Mouse (Mus musculus): ENCODE results near the gene Tapbpl.

Gene Tapbpl

GRCm38 (mm10) chr6:125231117-125232044 lies at the start of gene Tapbpl:
TSS of gene Tapbpl (minus strand) at chr6:125231860.
- in situ Hi-C loops (cut with MboI; ENCODE audit: unreplicated experiment in 2 of 2) = no loop called here

GRCm38 (mm10) chr6:125279729-125280128 lies 48.1 kb upstream of the Tapbpl start:
- in situ Hi-C loops (cut with MboI; ENCODE audit: unreplicated experiment in 2 of 2) = loop anchor here in 1 of 2 experiments (5.0 to 25.0 kb wide), 2 partner anchors 323 to 1283 kb away; no protein-coding TSS in a partner anchor

- in situ Hi-C loops (cut with MboI; ENCODE audit: unreplicated experiment in 2 of 2) = loop anchor here (5.0 to 25.0 kb wide), 6 partner anchors 58 to 1313 kb away; partner anchors contain the start of genes Vamp1 (in 2 of the 2), Lag3 (in 1 of the 2) and Ptms (in 1 of the 2)
These were observed 43.3 kb upstream of the Tapbpl start for GRCm38 (mm10) chr6:125274841-125275563.

DNA sequence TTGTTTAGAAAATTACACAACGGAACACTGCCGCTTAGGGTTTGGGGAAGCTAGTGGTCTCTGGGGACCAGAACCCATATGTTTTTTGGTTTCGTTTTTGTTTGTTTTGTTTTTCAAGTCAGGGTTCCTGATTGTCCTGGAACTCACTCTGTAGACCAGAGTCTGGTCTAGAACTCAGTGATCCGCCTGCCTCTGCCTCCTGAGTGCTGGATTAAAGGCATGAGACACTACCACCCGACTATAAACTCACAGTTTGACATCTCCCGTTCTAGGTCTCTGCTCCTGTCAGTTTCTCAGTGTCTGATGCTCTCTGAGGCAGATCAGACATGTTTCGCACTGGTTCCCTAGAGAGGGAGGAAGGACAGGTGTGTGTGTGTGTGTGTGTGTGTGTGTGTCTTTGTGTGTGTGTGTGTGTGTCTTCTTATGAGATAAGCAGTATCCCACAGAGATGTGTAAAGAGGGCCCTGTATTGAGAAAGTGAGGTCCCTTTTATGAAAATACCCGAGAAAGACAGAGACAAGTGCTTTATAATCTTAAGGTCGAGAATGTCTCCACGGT lies 40.6 kb upstream of the Tapbpl start:
- in situ Hi-C loops (cut with MboI; ENCODE audit: unreplicated experiment in 2 of 2) = loop anchor here (5.0 to 25.0 kb wide), 5 partner anchors 55 to 1310 kb away; partner anchors contain the start of genes Vamp1 (in 2 of the 2), Lag3 (in 1 of the 2) and Ptms (in 1 of the 2)

DNA sequence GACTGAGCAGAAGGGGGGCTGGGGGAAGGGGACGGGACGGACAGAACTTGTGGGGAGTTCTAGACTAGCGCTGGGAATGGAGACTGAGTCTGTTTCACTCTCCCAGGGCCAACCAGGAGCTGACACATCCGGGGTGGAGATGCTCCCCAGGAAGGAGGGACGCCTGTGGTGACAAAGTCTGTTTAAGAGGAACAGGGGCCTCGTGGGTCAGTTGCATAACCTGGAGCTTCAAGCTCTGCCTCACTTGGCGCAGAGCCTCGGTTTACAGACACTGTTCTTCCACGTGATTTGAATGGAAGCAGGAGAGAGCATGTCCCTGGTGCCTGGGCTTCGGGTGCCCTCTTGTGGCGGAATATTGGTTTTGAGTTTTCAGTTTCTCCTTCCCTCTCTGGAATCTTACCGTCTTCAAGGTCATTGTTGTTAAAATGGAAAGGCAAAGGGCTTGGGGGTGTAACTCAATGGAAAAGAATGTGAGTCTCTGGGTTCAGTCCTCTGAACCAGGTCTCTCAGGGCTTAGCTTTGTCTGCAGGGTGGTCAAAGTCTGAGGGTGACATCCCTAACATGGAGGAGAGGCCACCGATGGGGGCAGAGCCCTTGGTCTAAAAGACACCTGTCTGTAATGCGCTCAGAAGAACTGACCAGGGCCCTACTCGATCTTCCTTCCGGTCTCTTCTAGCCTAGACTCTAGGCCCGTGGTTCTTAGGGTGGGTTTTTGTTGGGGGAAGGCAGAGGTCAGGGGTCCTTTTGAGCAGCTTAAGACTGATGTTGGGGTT lies 40.0 kb upstream of the Tapbpl start:
- in situ Hi-C loops (cut with MboI; ENCODE audit: unreplicated experiment in 2 of 2) = loop anchor here (5.0 to 25.0 kb wide), 5 partner anchors 54 to 1309 kb away; partner anchors contain the start of genes Vamp1 (in 2 of the 2), Lag3 (in 1 of the 2) and Ptms (in 1 of the 2)

- in situ Hi-C loops (cut with MboI; ENCODE audit: unreplicated experiment in 2 of 2) = loop anchor here (25.0 kb wide), 2 partner anchors 356 to 1306 kb away; partner anchors contain the start of genes Lag3 (in 1 of the 2) and Ptms (in 1 of the 2)
These were observed 37.1 kb upstream of the Tapbpl start for GRCm38 (mm10) chr6:125268799-125269198.

GRCm38 (mm10) chr6:125267469-125267868 lies 35.8 kb upstream of the Tapbpl start:
- in situ Hi-C loops (cut with MboI; ENCODE audit: unreplicated experiment in 2 of 2) = loop anchor here (25.0 kb wide), 2 partner anchors 355 to 1305 kb away; partner anchors contain the start of genes Lag3 (in 1 of the 2) and Ptms (in 1 of the 2)

- in situ Hi-C loops (cut with MboI; ENCODE audit: unreplicated experiment in 2 of 2) = loop anchor here (25.0 kb wide), 2 partner anchors 354 to 1304 kb away; partner anchors contain the start of genes Lag3 (in 1 of the 2) and Ptms (in 1 of the 2)
These were observed 34.9 kb upstream of the Tapbpl start for GRCm38 (mm10) chr6:125266600-125266999.

DNA sequence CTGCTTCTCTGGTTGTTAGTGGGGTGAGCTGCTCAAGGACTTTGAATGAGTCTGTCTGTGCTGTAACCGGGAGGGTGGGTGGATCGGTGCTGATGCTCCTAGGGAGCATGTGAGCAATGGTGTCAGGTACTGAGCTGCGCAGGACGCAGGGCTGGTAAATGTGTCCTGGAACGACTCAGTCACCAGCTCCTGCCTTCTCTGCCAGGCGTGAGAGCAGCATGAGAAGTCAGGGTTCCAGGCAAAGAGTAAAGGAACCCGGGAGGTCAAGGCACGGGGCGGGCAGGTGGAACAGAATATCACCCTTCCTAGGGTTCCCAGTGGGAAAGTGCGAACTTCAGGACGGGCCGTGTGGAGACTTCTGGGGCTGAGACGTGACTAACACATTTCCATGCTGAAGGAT lies 34.4 kb upstream of the Tapbpl start:
- in situ Hi-C loops (cut with MboI; ENCODE audit: unreplicated experiment in 2 of 2) = loop anchor here (25.0 kb wide), 2 partner anchors 354 to 1304 kb away; partner anchors contain the start of genes Lag3 (in 1 of the 2) and Ptms (in 1 of the 2)

- in situ Hi-C loops (cut with MboI; ENCODE audit: unreplicated experiment in 2 of 2) = loop anchor here (25.0 kb wide), 2 partner anchors 353 to 1303 kb away; partner anchors contain the start of genes Lag3 (in 1 of the 2) and Ptms (in 1 of the 2)
These were observed 33.6 kb upstream of the Tapbpl start for GRCm38 (mm10) chr6:125265239-125265638.

DNA sequence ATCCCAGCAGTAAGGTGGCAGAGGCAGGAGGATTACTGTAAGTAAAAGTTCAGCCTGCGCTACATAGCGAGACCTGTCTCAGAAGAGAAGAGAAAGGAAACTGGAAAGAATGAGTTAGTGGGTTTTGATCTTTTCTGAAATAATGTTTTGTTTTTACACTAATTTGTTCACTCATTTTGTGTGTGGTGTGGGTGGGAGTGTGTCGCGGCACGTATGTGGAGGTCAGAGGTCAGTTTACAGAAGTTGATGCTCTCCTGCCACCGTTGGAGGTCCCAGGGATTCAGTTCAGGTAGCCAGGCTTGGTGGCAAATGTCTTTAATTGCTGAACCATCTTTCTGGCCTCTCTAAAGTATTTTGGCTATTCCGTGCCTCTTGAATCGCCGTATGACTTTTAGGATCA lies 32.6 kb upstream of the Tapbpl start:
- in situ Hi-C loops (cut with MboI; ENCODE audit: unreplicated experiment in 2 of 2) = loop anchor here (25.0 kb wide), 2 partner anchors 352 to 1302 kb away; partner anchors contain the start of genes Lag3 (in 1 of the 2) and Ptms (in 1 of the 2)

DNA sequence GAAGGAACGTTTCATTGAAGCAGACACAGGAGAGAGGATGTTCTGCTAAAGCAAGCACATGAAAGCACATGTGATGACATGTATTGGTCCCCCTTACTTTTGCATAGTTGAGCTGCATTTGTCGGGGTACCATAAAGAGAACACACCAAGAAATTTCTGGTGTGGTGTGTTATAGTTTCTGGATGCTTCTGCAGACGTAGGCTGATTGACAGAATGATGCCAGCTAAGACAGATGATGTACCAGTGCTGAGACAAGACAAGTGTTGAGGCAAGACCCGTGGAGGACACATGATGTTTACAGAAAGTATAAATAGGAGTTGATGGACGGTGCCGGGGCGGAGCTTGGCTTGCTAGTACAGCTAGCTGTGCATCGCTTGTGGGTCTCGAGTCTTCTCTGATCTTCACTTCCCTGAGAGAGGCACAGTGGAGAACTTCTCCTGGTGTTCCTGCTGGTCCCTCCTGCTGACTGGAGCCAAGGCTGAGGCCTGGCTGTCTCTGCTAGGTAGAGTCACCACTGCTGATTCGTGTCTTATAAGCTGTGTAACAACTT lies 28.4 kb upstream of the Tapbpl start:
- in situ Hi-C loops (cut with MboI; ENCODE audit: unreplicated experiment in 2 of 2) = loop anchor here (25.0 kb wide), 2 partner anchors 348 to 1298 kb away; partner anchors contain the start of genes Lag3 (in 1 of the 2) and Ptms (in 1 of the 2)

DNA sequence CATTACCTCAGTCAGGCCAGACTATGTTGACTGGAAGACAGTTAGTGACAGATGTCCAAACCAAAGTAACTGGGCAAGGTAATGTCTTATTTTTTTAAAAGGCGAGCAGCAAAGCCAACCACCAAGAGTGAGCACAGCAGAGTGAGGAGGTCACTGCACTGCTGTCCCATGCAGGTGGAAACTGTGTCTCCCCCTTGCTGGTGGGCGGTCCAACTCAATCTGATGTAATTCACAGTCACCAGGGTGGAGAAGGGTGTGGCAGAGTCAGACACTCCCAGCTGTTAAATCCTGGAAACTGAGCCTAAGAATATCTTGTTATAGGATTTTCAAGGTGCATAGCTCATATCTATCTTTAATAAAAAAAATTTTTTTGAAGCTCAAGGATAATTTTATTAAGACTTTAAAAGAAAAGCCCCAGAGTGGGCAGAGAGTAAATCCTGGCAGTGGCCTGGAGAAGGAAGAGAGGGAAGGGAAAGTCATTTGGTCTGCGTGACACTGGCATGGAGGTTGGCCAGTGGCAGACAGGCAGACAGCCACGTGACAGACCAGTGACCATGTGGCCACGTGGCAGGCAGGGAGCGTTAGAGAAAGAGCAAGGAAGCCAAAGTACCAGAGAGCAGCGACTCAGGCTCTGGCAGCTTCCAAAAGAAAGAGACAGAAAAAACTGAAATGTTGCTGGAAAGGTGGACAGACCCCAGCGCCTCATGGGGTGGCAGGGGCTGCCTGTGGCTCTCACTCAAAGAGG lies 24.7 kb upstream of the Tapbpl start:
- in situ Hi-C loops (cut with MboI; ENCODE audit: unreplicated experiment in 2 of 2) = loop anchor here (25.0 kb wide), 2 partner anchors 344 to 1294 kb away; partner anchors contain the start of genes Lag3 (in 1 of the 2) and Ptms (in 1 of the 2)

- in situ Hi-C loops (cut with MboI; ENCODE audit: unreplicated experiment in 2 of 2) = loop anchor here (25.0 kb wide), 2 partner anchors 343 to 1293 kb away; partner anchors contain the start of genes Lag3 (in 1 of the 2) and Ptms (in 1 of the 2)
These were observed 23.9 kb upstream of the Tapbpl start for GRCm38 (mm10) chr6:125255516-125256044.

DNA sequence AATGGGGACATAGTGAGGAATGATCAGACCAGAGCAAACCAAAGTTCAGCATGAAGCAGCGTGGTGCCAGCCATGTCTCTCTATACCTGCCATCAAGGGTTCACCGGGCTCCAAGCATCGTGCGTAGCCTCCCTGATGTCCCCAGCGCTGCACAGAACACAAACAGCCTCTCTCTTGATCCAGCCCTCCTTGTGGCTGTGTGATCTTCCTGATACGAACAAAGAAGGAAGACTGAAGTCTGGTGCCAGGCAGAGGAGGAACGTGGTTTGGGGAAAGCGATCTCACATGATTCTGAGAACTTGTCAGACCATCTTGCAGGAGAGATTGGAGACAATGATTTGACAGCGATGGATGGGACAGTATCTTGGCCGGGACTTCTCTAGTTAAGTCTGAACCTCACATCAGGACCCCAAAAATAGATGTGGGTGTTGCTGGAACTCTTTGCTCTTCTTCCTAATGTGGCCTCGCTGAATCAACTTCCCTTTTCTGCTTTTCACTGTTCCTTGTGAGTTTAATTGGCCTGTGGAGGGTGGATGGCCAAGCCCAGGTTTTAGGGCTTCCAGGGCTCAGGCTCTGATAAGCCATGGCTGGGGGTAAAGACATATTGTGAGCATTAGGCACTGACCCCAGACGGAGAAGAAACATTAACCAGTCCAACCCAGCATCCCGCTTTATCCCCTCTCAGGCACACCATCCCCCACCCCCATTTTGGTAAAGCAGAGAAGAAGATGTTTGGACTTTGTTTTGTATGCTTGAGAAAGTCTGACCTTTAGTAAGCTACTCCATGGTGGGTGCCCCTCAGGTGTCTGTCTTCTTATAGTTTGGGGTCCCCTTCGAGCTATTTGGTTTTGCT lies 22.4 kb upstream of the Tapbpl start:
- in situ Hi-C loops (cut with MboI; ENCODE audit: unreplicated experiment in 2 of 2) = loop anchor here (25.0 kb wide), 2 partner anchors 342 to 1292 kb away; partner anchors contain the start of genes Lag3 (in 1 of the 2) and Ptms (in 1 of the 2)

DNA sequence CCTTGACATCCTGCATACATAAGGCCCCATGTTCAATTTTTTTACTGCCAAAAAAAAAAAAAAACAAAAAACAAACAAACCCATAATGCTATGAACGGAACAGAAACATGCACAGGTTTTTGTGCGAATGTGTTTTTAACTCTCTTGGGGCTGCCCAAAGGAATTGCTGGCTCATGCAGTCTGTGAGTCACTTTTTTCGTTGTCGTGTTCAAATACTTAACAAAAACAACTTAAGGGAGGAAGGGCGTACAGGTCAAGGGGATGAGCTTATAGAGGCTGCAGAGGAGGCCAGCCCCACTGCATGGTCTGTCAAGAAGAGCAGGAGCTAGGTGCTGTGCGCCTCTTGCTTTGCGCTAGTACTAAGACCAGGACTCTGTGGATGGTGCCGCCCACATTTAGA lies 21.1 kb upstream of the Tapbpl start:
- in situ Hi-C loops (cut with MboI; ENCODE audit: unreplicated experiment in 2 of 2) = loop anchor here (25.0 kb wide), 2 partner anchors 340 to 1290 kb away; partner anchors contain the start of genes Lag3 (in 1 of the 2) and Ptms (in 1 of the 2)

All from v-Abl transformed pro-B cells (cell line).